Mouse (Mus musculus): Measurements from ENCODE around the gene Vmn1r132. TPM values are rescaled to one million over a fixed set of nuclear protein-coding genes. Genes with fewer than 3 reads are reported as not detected.

The Vmn1r132 gene
- not detected in 2 replicates for polyA plus RNA-seq (2012; rRNA removed; ENCODE audit: low replicate concordance)

DNA sequence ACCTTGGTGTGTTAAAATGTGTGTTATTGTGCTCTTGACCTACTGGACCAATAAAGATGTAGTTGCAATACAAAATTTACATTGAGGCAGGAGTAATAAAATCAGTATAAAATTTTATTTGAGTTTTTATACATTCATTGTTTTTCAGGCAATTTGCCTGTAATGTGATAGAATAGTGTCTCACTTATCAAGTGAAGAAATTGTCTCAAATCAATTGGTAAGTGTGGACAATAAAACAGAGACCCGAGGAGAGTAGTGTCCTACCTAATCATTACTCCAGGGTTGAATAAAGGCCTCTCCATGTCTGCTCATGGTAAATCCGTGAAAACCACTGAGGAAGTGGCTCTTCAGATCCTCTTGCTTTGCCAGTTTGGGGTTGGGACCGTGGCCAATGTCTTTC lies at the start of gene Vmn1r132:
Vmn1r132 (plus strand) TSS at position 301 of the 400 bp plus-strand sequence.

Other genes with a start within 250 kb of the Vmn1r132 start
- gene Gm6882, start 181.3 kb upstream of the Vmn1r132 start, polyA plus RNA-seq (2012; rRNA removed; ENCODE audit: low replicate concordance): not detected in 2 replicates
- not detected in 2 replicates for gene Vmn1r130, start 102.3 kb upstream of the Vmn1r132 start, polyA plus RNA-seq (2012; rRNA removed; ENCODE audit: low replicate concordance)
- not detected in 2 replicates for gene Vmn1r131, start 68.0 kb upstream of the Vmn1r132 start, polyA plus RNA-seq (2012; rRNA removed; ENCODE audit: low replicate concordance)
- not detected in 2 replicates for gene Gm4175, start 147.4 kb downstream of the Vmn1r132 start, polyA plus RNA-seq (2012; rRNA removed; ENCODE audit: low replicate concordance)
- not detected in 2 replicates for gene Gm4177, start 182.6 kb downstream of the Vmn1r132 start, polyA plus RNA-seq (2012; rRNA removed; ENCODE audit: low replicate concordance)
- gene Vmn1r135, start 218.3 kb downstream of the Vmn1r132 start, polyA plus RNA-seq (2012; rRNA removed; ENCODE audit: low replicate concordance): not detected in 2 replicates
- not detected in 2 replicates for gene Gm5725, start 230.2 kb downstream of the Vmn1r132 start, polyA plus RNA-seq (2012; rRNA removed; ENCODE audit: low replicate concordance)

Data from duodenum, adult 2 months (tissue).